Mouse (Mus musculus): ENCODE measurements around the gene Ppfibp1. TPM values are rescaled to one million over a fixed set of nuclear protein-coding genes. Genes with fewer than 3 reads are reported as not detected.
A peak's percentile ranks its signal among the peaks of the same experiment; 100 is the strongest.

Gene Ppfibp1
- polyA plus RNA-seq, 1 experiment from 2014 or later, result 62.7 TPM

GRCm38 (mm10) chr6:146939026-146939425, 50.7 kb downstream of the Ppfibp1 start:
- ATAC-seq (ENCODE audit: insufficient number of reproducible peaks, insufficient read depth, low FRiP score, low read depth), result no peak
- Histone ChIP-seq H3K36me3 (ENCODE audit: control insufficient read depth, insufficient read depth, low read length) (peaks cover 12% of the 10 kb centered on the region), H3K9ac (ENCODE audit: low read length) (no peak overlapping the region), H3K4me1 (ENCODE audit: control insufficient read depth in 2 of 2, insufficient read depth in 2 of 2, low read length in 2 of 2) (peaks cover 5 to 9% of the 10 kb centered on the region in 2 experiments; a peak in 3 of 4 replicates), H3K4me2 (ENCODE audit: low read length) (no peak overlapping the region), H3K27ac (replicated peaks in 1 of 2; ENCODE audit: control insufficient read depth in 1 of 2, insufficient read depth in 1 of 2, low read depth in 2 of 2, low read length in 2 of 2) (no peak overlapping the region), H3K27me3 (ENCODE audit: control insufficient read depth, insufficient read depth, low read length) (no peaks in the 10 kb centered on the region), H3K4me3 (ENCODE audit: control insufficient read depth in 1 of 2, insufficient read depth in 1 of 2, low read depth in 1 of 2, low read length in 2 of 2) (no peak overlapping the region), H3K9me3 (ENCODE audit: control insufficient read depth, low read length) (no peaks in the 10 kb centered on the region)
- WGBS, result 65% methylated on average over 8 of the region's 8 CpGs

GRCm38 (mm10) chr6:146941505-146942275, 53.4 kb downstream of the Ppfibp1 start:
- WGBS, result 73% methylated on average over 7 of the region's 7 CpGs
- H3K27me3 ChIP-seq (ENCODE audit: control insufficient read depth, insufficient read depth, low read length), result no peaks in the 10 kb centered on the region
- no peaks in the 10 kb centered on the region for H3K9me3 ChIP-seq (ENCODE audit: control insufficient read depth, low read length)
- H3K27ac ChIP-seq (replicated peaks in 1 of 2; ENCODE audit: control insufficient read depth in 1 of 2, insufficient read depth in 1 of 2, low read depth in 2 of 2, low read length in 2 of 2), result no peak overlapping the region
- peaks cover 12% of the 10 kb centered on the region for H3K36me3 ChIP-seq (ENCODE audit: control insufficient read depth, insufficient read depth, low read length)
- ATAC-seq (ENCODE audit: insufficient number of reproducible peaks, insufficient read depth, low FRiP score, low read depth), result no peak
- no peak overlapping the region for H3K4me2 ChIP-seq (ENCODE audit: low read length)
- H3K4me3 ChIP-seq (ENCODE audit: control insufficient read depth in 1 of 2, insufficient read depth in 1 of 2, low read depth in 1 of 2, low read length in 2 of 2), result no peak overlapping the region
- peaks cover 15 to 29% of the 10 kb centered on the region in 2 experiments for H3K4me1 ChIP-seq (ENCODE audit: control insufficient read depth in 2 of 2, insufficient read depth in 2 of 2, low read length in 2 of 2)
- H3K9ac ChIP-seq (ENCODE audit: low read length), result no peak overlapping the region

GRCm38 (mm10) chr6:146944009-146944408, 55.7 kb downstream of the Ppfibp1 start:
- H3K9ac ChIP-seq (ENCODE audit: low read length), result no peak overlapping the region
- peaks cover 25 to 44% of the 10 kb centered on the region in 2 experiments for H3K4me1 ChIP-seq (ENCODE audit: control insufficient read depth in 2 of 2, insufficient read depth in 2 of 2, low read length in 2 of 2)
- ATAC-seq (ENCODE audit: insufficient number of reproducible peaks, insufficient read depth, low FRiP score, low read depth), result no peak

GRCm38 (mm10) chr6:146944830-146945229, 56.5 kb downstream of the Ppfibp1 start:
- Histone ChIP-seq H3K9ac (ENCODE audit: low read length) (no peak overlapping the region), H3K27me3 (ENCODE audit: control insufficient read depth, insufficient read depth, low read length) (no peaks in the 10 kb centered on the region), H3K9me3 (ENCODE audit: control insufficient read depth, low read length) (no peaks in the 10 kb centered on the region), H3K4me3 (ENCODE audit: control insufficient read depth in 1 of 2, insufficient read depth in 1 of 2, low read depth in 1 of 2, low read length in 2 of 2) (no peak overlapping the region), H3K27ac (replicated peaks in 1 of 2; ENCODE audit: control insufficient read depth in 1 of 2, insufficient read depth in 1 of 2, low read depth in 2 of 2, low read length in 2 of 2) (peak overlapping the region; percentile 6 to 7; a peak in 1 of 4 replicates), H3K4me1 (ENCODE audit: control insufficient read depth in 2 of 2, insufficient read depth in 2 of 2, low read length in 2 of 2) (peaks cover 24 to 48% of the 10 kb centered on the region in 2 experiments), H3K4me2 (ENCODE audit: low read length) (no peak overlapping the region), H3K36me3 (ENCODE audit: control insufficient read depth, insufficient read depth, low read length) (peaks cover 2% of the 10 kb centered on the region; the same call in 1 of the 2 replicates)
- 37% methylated on average over 4 of the region's 4 CpGs for WGBS
- no peak for ATAC-seq (ENCODE audit: insufficient number of reproducible peaks, insufficient read depth, low FRiP score, low read depth)

More at GRCm38 (mm10) chr6:146944009-146944408, 55.7 kb downstream of the Ppfibp1 start:
- Histone ChIP-seq H3K4me2 (ENCODE audit: low read length) (no peak overlapping the region), H3K36me3 (ENCODE audit: control insufficient read depth, insufficient read depth, low read length) (peaks cover 10% of the 10 kb centered on the region), H3K27ac (replicated peaks in 1 of 2; ENCODE audit: control insufficient read depth in 1 of 2, insufficient read depth in 1 of 2, low read depth in 2 of 2, low read length in 2 of 2) (no peak overlapping the region), H3K9me3 (ENCODE audit: control insufficient read depth, low read length) (no peaks in the 10 kb centered on the region), H3K4me3 (ENCODE audit: control insufficient read depth in 1 of 2, insufficient read depth in 1 of 2, low read depth in 1 of 2, low read length in 2 of 2) (no peak overlapping the region), H3K27me3 (ENCODE audit: control insufficient read depth, insufficient read depth, low read length) (no peaks in the 10 kb centered on the region)

- H3K4me2 ChIP-seq (ENCODE audit: low read length), result no peak overlapping the region
- no peak for ATAC-seq (ENCODE audit: insufficient number of reproducible peaks, insufficient read depth, low FRiP score, low read depth)
These were observed 58.2 kb downstream of the Ppfibp1 start for GRCm38 (mm10) chr6:146946327-146947029.

GRCm38 (mm10) chr6:146947186-146947585, 58.9 kb downstream of the Ppfibp1 start:
- H3K4me1 ChIP-seq (ENCODE audit: control insufficient read depth in 2 of 2, insufficient read depth in 2 of 2, low read length in 2 of 2), result peaks cover 26 to 53% of the 10 kb centered on the region in 2 experiments
- 60% methylated on average over 4 of the region's 4 CpGs for WGBS
- no peak overlapping the region for H3K4me2 ChIP-seq (ENCODE audit: low read length)
- no peak for ATAC-seq (ENCODE audit: insufficient number of reproducible peaks, insufficient read depth, low FRiP score, low read depth)
- no peak overlapping the region for H3K9ac ChIP-seq (ENCODE audit: low read length)
- H3K27me3 ChIP-seq (ENCODE audit: control insufficient read depth, insufficient read depth, low read length), result no peaks in the 10 kb centered on the region
- no peaks in the 10 kb centered on the region for H3K36me3 ChIP-seq (ENCODE audit: control insufficient read depth, insufficient read depth, low read length)
- no peaks in the 10 kb centered on the region for H3K9me3 ChIP-seq (ENCODE audit: control insufficient read depth, low read length)
- no peak overlapping the region for H3K27ac ChIP-seq (replicated peaks in 1 of 2; ENCODE audit: control insufficient read depth in 1 of 2, insufficient read depth in 1 of 2, low read depth in 2 of 2, low read length in 2 of 2)
- H3K4me3 ChIP-seq (ENCODE audit: control insufficient read depth in 1 of 2, insufficient read depth in 1 of 2, low read depth in 1 of 2, low read length in 2 of 2), result no peak overlapping the region

More at GRCm38 (mm10) chr6:146946327-146947029, 58.2 kb downstream of the Ppfibp1 start:
- H3K4me3 ChIP-seq (ENCODE audit: control insufficient read depth in 1 of 2, insufficient read depth in 1 of 2, low read depth in 1 of 2, low read length in 2 of 2), result no peak overlapping the region
- H3K9me3 ChIP-seq (ENCODE audit: control insufficient read depth, low read length), result no peaks in the 10 kb centered on the region
- 47% methylated on average over 6 of the region's 6 CpGs for WGBS
- peak overlapping the region in 1 of 2 experiments; percentile 57; a peak in 3 of 4 replicates for H3K27ac ChIP-seq (replicated peaks in 1 of 2; ENCODE audit: control insufficient read depth in 1 of 2, insufficient read depth in 1 of 2, low read depth in 2 of 2, low read length in 2 of 2)
- H3K4me1 ChIP-seq (ENCODE audit: control insufficient read depth in 2 of 2, insufficient read depth in 2 of 2, low read length in 2 of 2), result peaks cover 26 to 56% of the 10 kb centered on the region in 2 experiments
- no peak overlapping the region for H3K9ac ChIP-seq (ENCODE audit: low read length)
- H3K27me3 ChIP-seq (ENCODE audit: control insufficient read depth, insufficient read depth, low read length), result no peaks in the 10 kb centered on the region
- H3K36me3 ChIP-seq (ENCODE audit: control insufficient read depth, insufficient read depth, low read length), result no peaks in the 10 kb centered on the region

- H3K27ac ChIP-seq (replicated peaks in 1 of 2; ENCODE audit: control insufficient read depth in 1 of 2, insufficient read depth in 1 of 2, low read depth in 2 of 2, low read length in 2 of 2), result no peak overlapping the region
- no peaks in the 10 kb centered on the region for H3K27me3 ChIP-seq (ENCODE audit: control insufficient read depth, insufficient read depth, low read length)
- no peak for ATAC-seq (ENCODE audit: insufficient number of reproducible peaks, insufficient read depth, low FRiP score, low read depth)
- no peaks in the 10 kb centered on the region for H3K36me3 ChIP-seq (ENCODE audit: control insufficient read depth, insufficient read depth, low read length)
- peaks cover 24 to 44% of the 10 kb centered on the region in 2 experiments for H3K4me1 ChIP-seq (ENCODE audit: control insufficient read depth in 2 of 2, insufficient read depth in 2 of 2, low read length in 2 of 2)
- H3K4me3 ChIP-seq (ENCODE audit: control insufficient read depth in 1 of 2, insufficient read depth in 1 of 2, low read depth in 1 of 2, low read length in 2 of 2), result no peak overlapping the region
- H3K9ac ChIP-seq (ENCODE audit: low read length), result no peak overlapping the region
- no peaks in the 10 kb centered on the region for H3K9me3 ChIP-seq (ENCODE audit: control insufficient read depth, low read length)
- 39% methylated on average over 10 of the region's 10 CpGs for WGBS
- no peak overlapping the region for H3K4me2 ChIP-seq (ENCODE audit: low read length)
These were observed 61.6 kb downstream of the Ppfibp1 start for GRCm38 (mm10) chr6:146949682-146950453.

All from heart, embryonic 14.5 days (tissue).